Mouse (Mus musculus): ENCODE results near the gene Traf3.

The Traf3 gene

DNA sequence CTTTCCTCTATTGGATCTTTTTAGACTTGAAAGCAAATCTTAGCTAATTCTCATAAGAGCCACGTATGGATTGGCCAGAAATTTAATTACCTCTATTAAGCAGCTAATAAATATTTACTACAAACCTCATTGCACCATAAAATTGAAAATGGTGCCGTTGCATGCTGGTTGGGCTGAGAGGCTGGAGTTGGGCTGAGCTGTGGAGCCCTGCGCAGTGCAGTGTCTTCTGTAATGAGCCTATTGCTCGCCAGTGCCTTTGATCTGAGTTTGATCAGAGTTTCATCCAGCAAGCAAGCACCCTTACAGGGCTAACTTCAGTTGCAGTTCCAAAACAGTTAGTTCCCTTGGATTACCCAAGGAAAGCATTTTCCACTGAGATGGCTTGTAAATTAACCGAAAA is 12.2 kb upstream of the Traf3 start:
- 79% methylated on average over 5 of the region's 5 CpGs for WGBS

DNA sequence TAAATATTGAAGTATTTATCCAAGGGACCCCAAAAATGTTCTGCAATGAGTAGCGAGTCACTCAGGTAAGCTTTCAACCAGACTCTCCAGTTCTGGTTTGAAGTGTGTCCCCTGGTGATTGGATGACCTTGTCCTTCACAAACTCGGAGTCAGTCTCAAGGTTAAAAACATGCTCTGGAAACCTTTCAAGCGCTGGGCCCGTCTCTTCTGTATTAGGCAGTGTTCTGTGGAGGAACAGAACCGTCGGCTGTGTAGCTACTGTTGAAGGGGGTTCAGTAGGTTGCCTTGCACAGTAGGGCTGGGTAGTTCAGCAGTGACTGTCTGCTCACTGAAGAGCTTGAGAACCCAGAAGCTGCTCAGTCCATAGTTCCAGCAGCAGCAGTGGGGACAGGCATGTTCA is 11.5 kb upstream of the Traf3 start:
- WGBS, result 97% methylated on average over 6 of the region's 6 CpGs

DNA sequence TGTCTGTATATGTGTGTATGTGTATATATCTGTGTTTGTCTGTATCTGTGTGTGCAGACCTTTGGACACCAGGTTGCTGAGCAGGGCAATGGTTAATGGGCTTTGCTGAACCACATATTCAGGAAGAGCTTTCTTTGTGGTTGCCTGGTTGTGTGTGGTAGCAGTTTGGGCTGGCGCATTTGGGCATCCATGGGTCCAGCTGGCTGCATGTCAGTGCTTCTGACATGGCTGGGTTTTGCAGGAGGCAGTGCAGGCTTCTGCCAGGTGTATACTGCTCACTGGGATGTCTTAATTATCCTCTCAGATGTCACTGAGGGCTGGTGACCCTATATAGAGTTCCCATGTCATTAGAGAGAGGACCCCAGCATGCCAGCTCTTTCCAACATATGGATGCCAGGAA is 10.4 kb upstream of the Traf3 start:
- 83% methylated on average over 1 of the region's 1 CpGs for WGBS

DNA sequence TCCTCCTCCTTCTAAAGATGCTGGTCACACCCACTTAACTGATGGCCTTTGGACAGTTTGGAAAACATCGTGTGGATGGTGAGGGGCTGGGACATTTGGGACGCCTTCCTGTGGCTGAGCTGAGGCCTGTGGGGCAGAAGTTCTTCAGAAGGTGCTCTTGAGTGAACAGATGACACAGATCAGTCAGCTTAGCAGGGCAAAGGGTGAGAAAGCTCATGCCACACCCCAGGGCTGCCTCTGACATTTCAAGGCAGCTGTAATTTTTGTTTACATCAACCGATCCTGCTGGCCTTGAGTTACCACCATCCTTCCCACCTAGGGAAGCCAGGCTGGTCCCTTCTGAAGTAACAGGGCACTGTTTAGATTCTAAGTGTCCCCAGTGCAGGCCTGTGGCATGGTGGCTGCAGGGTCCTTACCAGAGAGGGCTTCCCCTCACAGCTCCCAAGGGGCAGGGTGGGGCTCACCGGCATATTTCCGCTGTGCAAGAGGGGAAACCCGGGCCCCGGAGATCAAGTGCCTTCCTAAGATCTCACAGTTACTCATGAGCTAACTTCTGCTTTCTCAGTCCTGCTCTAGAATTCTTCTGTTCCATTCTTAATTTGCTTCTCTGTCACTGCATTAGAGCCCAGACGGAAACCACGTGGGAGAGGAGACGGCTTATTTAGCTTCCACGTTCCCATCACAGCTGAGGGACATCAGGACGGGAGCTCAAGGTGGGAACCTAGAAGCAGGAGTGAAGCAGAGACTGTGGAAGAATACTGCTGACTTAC is 6.3 kb upstream of the Traf3 start:
- 62% methylated on average over 12 of the region's 12 CpGs for WGBS

DNA sequence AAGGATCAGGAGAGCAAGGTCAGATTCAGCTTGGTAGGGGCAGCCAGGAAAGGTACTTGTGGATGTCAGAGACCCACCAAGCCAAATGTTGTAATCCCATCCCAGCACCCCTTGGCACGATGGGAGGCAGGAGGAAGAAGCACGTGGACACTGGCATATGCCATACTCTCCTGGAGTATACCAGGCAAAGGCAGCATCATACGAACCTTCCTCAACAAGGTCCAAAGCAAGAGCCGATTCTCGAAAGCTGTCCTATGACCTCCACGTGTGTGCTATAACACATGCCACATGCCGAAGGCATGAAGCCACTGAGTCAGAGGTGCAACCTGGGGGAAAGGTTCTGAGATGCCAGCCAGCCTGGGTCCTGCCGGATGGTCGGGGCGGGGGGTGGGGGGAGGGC is 5.3 kb upstream of the Traf3 start:
- WGBS, result 86% methylated on average over 10 of the region's 10 CpGs

DNA sequence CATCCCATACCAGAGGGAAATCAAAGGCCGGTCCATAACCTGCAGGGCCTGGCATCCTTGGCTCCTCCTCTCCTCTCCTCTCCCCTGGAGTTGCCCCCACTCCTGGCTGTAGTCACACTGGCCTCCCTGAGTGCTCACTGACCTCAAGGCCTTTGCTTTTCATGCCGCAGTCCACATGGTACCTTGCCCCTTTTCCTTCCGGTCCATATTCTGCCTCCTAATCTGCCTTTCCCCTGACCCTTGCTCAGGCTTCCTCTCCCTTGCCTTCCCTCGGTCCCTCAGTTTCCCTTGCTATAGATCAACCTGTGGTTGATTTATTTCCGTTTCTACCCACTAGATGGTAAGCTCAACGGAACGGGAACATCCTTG is 4.2 kb upstream of the Traf3 start:
- WGBS, result 31% methylated on average over 7 of the region's 7 CpGs

DNA sequence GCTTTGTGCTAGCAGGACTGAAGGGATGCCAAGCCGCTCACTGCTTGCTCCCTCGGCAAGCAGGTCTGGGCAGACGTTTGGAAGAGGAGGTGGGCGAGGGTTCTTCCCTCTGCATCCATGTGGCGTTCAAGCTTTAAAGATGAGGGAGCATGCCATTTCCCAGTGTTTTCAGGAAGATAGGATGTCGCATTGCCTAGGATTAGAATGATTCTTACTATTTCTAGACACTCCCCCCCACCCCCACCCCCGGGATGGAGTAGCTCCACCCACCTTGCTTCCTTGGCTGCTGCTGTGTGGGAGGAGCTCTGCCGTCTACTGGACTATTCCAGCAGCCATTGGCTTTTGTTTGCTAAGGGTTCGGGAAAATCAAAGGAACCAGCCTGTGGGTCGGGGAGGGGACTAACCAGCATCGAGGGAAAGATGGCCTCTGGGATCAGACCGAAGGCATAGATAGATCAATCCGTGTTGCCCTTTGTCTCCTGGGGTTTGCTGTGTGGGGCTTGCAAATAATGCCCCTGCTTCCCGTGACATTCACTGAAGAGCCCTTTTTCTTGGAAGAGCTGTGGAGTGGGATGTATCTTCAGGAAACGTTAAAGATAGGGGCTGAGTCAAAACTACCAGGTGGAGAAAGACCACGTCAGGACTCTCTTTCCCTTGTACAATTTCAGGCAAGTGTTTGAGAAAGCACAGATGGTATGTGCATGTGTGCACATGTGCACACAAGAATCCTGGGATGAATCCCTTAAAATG is 3.7 kb upstream of the Traf3 start:
- 8% methylated on average over 16 of the region's 16 CpGs for WGBS

DNA sequence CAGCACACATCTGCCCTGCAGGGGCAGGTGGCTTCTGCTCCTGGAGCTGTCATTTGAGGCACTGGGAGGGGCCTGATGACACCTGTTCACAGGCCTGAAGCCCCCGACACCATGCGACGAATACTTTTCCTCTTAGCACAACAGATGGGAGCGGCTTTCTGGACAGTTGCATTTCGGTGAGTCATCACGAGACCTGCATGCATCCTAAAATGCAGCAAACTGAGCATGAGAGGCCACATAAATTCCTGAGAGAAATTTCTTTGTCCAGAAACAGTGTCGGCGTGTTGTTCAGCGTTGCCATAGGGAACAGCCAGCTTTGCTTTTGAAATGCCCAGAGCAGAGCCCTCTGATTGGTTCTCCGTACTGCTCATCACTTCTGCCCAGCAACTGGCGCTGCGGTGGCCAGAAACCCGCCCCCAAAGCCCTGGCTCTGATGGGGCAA is 1.8 kb upstream of the Traf3 start:
- WGBS, result 3% methylated on average over 13 of the region's 13 CpGs

DNA sequence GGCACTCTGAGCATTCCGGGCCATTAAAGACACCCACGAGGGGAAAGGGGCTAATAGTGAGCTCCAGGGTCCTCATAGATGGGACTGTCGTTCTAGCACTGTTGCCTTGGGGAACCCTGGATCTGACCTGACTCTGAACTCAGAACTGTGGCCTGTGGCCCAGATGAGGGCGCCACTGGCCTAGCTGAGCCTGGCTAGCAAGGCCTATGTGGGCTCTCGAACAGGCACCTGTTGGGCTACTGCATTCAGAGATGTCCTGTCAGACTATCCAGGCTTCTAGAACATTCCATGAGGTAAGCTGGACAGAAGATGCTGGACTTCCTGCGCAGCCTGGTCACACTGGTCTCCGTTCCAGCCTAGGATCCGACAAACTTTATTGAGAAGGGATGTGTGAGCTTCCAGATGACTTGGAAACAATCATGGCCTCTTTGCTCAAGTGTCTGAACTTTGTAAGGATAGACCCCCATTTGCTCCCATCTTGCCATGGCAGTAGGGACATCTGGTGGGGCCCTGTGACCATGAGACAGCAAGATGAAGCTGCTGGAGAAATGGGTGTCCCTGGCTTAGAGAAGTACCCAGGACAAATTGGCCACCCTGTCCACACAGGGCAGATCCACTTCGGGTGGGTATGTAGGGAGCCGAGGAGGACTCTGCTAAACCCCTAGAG is 891 bp upstream of the Traf3 start:
- 54% methylated on average over 10 of the region's 10 CpGs for WGBS

DNA sequence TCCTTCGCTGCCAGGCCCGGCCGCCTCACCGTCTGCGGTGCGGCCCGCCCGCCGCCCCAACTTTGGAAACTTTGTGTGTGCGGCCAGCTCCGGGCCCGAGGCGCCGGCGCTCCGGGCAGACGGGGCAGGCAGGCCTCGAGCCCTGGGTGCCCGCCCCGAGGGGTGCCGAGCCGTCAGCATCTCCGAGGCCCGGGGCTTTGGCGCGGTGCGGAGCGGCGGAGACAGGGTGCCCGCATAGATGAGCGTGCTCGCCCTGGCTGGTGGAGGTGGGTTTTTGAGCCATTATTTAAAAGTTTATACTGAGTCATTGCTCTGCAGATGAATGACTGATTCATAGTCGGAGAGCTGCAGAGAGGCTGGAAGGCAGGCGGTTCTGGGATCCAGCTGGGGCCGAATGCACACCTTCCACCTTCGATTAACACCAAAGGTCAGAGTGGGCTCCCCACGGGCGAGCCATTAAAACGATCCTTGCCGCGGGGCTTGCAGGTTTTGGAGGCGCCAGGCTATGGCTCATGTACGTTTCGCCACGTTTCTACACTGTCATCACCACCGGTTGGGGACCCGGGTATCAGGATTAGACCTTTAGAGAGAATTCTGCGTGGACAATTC is 615 bp downstream of the Traf3 start:
- WGBS, result under 1% methylated on average over 48 of the region's 48 CpGs

DNA sequence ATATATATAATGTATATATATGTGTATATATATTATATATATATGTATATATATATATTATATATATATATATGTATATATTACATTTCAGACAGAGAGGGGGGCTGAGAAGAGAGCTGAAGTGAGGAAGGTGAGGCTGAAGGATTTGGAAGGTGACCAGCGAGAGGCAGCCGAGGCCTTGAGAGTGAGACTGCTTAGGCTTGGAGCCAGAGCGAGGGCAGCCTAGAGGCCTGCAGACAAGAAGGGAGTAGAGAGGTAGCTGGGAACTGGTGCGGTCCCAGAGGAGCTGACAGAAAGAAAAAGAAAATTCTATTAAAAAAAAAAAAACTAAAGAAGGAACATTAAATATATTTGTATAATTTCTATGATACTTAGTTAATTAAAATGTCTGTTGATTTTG is 2.7 kb downstream of the Traf3 start:
- WGBS, result 68% methylated on average over 4 of the region's 4 CpGs

DNA sequence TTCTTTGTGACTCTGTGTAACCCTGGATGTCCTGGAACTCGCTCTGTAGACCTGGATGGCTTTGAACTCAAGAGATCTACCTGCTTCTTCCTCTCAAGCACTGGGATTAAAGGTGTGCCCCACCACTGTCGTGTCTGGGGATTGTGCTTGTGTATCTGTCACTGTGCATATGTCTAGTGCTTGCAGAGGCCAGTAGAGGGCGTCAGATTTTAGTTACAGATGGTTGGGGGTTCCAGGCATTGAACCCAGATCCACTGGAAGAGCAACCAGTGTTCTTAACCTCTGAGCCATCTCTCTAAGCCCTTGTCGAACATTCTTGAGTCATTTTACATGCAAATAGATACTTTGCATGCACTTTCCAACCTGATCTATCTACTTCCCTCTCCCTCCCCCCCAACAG is 12.6 kb downstream of the Traf3 start:
- 78% methylated on average over 4 of the region's 4 CpGs for WGBS

DNA sequence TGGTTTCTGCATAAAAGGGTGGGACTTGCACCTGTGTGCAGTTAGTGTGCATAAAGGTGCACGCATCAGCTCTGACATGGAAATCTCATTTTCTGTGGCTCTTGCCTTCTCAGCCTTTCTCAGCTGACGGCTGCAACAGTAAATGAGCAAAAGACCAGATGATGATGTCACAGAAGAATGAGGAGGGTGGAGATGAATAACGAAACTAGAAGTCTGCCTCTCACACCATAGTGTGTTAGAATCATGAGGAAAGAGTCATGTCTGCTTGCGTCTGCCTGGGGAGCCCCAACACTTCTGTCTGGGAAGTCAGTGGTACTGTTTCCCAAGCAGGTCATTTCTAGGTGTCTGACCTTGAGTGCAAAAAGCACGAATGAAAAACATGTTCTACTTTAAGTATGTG is 15.7 kb downstream of the Traf3 start:
- WGBS, result 77% methylated on average over 5 of the region's 5 CpGs

DNA sequence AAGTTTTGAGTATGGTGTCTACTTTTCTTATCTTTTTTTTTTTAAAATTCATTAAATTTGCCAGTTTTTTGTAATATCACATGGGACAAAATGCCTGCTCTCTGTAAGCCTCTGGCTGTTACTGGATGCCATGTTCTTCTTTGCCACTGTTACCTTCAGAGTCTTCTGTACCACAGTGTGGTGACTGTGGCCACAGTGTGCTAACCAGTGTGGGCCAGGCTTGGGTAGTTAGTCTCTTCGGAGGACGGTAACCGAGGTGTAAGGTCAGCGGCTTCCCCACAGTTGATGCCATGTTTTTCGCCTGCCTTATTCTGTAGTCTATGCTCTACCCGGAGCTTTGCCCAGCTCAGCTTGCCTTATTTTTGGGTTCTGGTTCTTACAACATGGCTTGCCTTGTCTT is 16.2 kb downstream of the Traf3 start:
- 94% methylated on average over 6 of the region's 6 CpGs for WGBS

DNA sequence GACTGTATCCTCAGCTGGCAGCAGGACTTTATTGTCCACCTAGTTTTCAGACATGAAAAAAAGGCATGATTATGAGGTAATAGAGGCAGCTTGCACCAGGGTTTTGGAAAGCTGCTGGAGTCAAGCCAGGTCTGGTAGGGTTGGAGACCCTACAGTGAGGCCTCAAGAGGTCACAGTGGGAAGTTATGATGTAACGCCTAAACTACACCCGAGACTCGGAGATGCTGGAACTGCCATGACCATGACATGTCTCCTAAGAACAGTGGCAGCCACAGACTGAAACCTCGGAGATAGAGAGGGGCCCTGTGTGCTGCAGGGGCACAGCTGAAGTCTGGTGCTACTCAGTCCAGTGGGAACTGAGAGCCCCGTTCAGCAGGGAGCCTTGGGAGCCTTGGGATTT is 18.3 kb downstream of the Traf3 start, which contains the start of gene 4930595D18Rik:
Gene 4930595D18Rik (minus strand): TSS at position 16 of the 400 bp plus-strand sequence.
- WGBS, result 74% methylated on average over 5 of the region's 5 CpGs

DNA sequence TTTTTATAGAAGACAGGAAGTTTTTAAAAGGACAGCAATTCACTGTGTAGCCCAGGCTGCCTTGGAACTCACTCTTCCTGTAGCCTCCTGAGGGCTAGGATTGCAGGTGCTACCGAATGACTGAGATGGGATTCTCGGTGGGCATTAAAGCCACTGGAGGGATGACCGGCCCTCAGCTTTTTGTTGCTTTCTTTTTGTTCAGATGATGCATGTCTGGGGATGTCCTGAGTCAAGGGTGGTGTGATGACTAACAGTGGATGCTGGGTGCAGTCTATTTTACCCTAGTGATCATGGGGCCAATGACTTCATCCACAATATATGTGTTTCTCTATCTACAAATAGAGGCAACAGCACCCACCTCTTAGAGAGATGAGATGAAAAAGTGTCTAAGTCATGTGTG is 20.8 kb downstream of the Traf3 start:
- WGBS, result 89% methylated on average over 3 of the region's 3 CpGs

DNA sequence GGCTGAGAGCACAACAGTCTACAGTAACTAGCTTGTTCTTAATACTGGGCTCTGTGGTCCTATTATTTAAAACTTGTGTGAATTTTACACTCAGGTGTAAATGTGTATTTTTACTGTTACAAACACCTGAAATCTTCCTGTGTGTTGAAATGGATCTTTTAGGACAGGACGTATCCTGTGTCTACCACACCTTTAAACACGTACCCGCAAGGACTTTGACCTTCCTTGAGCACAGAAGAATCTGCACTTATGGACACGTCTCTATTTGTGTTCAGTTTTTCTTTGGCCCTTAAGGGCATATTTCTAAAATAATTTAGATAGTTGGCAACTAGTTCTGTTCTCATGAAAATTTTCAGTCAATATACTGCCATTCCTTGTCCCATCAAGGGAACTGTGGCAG is 22.1 kb downstream of the Traf3 start:
- 97% methylated on average over 4 of the region's 4 CpGs for WGBS

DNA sequence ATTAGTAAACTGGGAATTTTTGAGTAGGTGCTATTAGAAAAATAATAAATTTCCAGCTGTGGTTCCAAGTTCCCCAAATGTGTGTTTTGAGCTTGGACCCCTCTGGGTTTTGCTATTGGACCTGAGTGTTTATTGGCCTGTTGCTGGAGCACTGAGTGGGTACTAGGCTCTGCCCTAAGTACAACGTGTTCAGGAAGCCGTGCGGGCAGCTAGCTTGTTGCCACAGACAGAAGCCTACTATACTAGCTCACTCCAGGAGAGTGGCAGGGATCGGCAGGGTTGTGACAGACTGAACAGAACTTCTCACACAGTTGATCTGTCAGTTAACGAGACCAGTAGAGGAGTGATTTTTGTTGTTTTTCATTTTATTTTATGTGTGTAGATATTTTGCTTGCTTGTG is 24.2 kb downstream of the Traf3 start:
- WGBS, result 77% methylated on average over 5 of the region's 5 CpGs

DNA sequence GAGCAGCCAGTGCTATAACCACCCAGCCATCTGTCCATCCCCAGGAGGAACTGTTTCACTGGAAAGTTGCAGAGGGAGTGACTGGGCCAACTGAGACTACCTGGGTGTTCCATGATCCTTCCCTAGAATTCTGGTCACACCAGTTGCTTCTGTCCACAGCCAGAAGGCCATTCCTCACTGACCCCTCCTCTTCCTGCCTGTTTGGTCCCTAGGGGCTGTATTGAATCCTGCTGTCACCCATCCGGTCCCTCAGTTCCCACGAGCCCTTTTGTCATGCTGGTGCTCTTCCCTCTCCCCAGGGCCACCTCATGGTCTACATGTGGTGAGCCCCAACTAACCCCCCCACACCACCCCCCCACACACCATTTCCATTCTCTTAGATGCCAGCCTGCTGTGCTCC is 24.7 kb downstream of the Traf3 start:
- 70% methylated on average over 2 of the region's 2 CpGs for WGBS

DNA sequence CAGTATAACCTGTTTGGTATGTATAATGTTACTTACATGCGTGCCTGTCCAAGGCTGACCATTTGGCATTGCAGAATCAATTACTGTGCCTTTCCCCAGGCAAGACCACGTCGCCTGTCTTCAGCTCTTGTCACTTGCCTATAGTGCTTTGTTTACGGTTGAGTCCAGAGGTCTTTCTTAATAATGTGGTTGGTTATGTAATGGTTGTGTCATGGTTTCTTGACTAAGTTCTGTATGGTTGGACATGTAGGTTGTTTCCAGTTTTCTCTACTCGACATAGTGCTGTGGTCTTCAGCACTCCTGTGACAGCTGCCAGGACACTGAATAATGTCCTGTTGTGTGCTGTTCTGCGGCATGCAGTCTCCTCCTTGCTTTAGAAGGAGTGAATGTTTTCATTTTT is 26.6 kb downstream of the Traf3 start:
- 73% methylated on average over 6 of the region's 6 CpGs for WGBS

DNA sequence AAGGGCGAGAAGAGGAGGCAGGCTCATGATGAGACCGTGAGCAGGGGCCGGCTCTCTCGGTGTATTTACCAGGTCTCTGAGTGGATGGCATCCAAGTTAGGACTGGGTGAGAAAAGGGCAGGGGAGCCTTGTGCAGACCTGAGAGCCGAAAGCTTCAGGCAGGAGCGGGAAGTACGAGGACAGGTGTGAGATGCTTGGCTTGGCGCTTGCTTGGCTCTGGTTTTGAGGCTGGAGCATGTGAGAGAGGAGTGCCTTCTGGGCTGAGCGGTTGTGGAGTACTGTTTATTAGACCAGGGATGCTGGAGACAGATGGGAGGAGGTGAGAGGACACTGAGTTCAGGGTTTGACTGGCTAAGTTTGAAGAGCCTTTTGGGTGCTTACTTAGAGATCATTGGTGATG is 27.2 kb downstream of the Traf3 start:
- WGBS, result 43% methylated on average over 9 of the region's 9 CpGs

DNA sequence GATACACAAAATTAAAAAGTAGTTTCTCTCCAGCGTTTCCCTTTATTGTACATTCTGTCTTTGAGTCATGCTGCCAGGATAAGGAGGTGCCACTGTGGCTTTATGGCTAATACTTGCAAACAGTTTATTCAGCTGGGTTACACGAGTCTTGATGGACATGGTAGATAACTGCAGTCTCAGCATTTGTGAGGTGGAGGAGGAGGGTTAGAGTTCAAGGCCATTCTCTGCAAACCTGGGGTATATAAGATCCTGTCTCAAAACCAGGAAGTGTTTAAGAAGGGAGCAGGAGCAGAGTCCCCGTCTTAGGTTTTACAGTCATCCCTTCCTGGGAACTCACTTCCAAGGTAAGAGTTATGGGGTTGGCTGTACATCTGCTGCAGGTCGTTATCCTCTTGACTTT is 30.4 kb downstream of the Traf3 start:
- 88% methylated on average over 4 of the region's 4 CpGs for WGBS

Measured in cerebral cortex, adult 2 months (tissue).